Mouse (Mus musculus) heart, postnatal 10 days (tissue): Measurements from ENCODE around the gene Tas2r119. TPM values are rescaled to one million over a fixed set of nuclear protein-coding genes. Genes with fewer than 3 reads are reported as not detected.

Experiments used
- DNase-seq, 2 experiments: peaks; one replicate each; pipeline ENCODE4 v3.0.0; 2021
- intact Hi-C: fragments of 180-260 bp; cut with DNase I; formaldehyde crosslinking; loops from one replicate; pipeline ENCODE4 v1.15.1; 2025
- total RNA-seq, 2 experiments: library from RNA; stranded (reverse); gene quantifications; 2 replicates each; pipeline ENCODE4 v1.2.3; 2021

Tas2r119 gene
- total RNA-seq, 2 experiments from 2014 or later = not detected

DNA sequence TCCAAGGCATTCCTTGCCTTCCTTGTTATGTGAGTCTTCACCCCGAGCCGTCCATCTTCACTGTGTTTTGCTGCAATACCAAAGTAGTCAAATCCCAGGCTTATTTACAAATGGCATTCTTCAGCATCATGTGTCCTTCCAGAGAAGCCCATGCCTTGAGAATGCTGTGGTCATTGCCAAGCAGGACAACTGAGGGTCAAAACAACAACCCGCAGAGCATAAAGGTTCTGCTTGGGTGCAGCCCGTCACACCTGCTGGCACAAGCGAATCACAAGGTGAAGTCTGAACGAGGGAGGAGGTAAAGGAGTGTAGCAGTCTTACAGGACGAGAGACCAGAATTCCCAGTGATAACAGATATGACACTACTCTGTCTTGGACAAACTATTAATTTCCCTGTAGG lies 45.9 kb downstream of the Tas2r119 start:
- no peak for DNase-seq
- intact Hi-C loops = no loop called here

DNA sequence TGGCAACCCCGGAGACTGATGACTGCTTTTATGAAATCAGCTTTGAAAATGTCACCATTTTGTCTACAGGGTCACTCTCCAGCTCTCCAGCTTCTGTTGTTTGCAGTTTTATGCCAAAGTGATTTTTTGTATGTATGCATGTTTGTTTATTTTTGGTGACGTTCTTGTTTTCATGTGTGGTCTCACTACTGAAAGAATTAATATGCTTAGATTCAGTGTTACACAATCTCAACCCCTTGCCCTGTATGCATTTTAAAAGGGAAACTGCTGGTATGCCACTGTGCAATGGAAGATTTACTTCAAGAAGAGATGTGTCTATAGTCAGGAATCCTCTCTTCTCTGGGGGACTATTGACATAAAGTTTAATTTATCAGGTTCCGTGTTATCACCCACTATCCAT lies 48.3 kb downstream of the Tas2r119 start:
- intact Hi-C loops = no loop called here
- no peak for DNase-seq

DNA sequence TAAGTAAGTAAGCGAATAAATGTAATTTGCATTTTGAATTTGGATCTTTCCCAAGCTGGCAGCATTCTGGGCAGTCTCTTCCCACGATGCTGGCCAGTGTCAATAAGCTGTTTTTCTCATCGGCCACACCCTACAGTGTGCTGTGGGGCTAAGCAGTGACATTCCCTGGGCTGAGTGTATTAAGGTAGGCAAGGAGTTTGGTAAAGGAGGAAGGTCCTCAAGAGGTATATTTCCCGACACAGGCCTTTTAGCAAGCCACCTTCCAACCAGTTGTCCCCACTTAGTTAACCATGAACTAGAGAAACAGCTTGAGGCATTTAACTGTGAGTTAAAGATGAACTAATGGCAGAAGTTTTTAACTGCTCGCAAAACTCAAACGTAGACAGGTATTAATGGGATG lies 49.3 kb downstream of the Tas2r119 start:
- DNase-seq = no peak
- intact Hi-C loops = no loop called here

DNA sequence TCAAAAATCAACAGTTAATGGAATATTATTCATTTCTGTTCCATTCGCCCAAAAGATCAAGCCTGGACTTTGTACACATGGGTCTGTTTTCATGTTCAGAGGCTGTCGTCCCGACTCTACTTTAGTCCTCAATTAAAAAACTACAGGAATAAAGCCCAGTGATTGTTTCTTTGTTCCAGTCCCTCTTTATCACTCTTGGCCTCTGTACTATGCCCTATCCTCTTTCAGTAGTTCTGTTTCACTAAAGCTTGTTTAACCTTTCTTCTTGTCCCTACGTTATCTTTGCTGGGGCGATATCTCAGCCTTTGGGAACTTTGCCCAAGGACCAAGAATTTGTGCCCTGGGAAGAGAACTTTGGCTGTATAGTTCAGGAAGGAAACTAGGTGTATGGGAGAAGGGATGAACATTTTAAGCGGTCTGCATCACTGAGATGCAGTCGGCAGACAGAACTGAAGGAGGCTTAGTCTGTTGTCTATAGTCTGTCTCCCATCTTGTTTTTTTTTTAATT lies 49.9 kb downstream of the Tas2r119 start:
- no peak for DNase-seq
- intact Hi-C loops = no loop called here

Other genes starting within 250 kb of the Tas2r119 start
- gene Sema5a, start 67.5 kb downstream of the Tas2r119 start, total RNA-seq = 10 to 100 TPM; 22.4 to 25.0 TPM